In genomic region chr11:62846961-62847654, GRCm38 (mm10) we compare ENCODE assay signal across 8 mouse cellular contexts. TPM values are rescaled to one million over a fixed set of nuclear protein-coding genes. Genes with fewer than 3 reads are reported as not detected.
A peak's percentile ranks its signal among the peaks of the same experiment; 100 is the strongest.
DNase-seq lines count a peak whose midpoint lies in the region; ATAC-seq and TF ChIP-seq lines count a peak whose summit lies in the region.

Gene Fbxw10, plus strand, starts transcription at chr11:62847069.

- no peak for TF ChIP-seq POLR2A in cerebellum, adult 2 months (IDR thresholded peaks at IDR 0.05; ENCODE audit: borderline replicate concordance, insufficient read depth, low read length)

- H3K27ac ChIP-seq in cerebellum, adult 2 months (ENCODE audit: insufficient read depth, low read length): no peak within 1 kb of the TSS
- H3K27ac ChIP-seq in forebrain, embryonic 13.5 days: no peak within 1 kb of the TSS
- H3K27ac ChIP-seq in intestine, embryonic 14.5 days (ENCODE audit: low read depth): peak within 1 kb of the TSS; percentile 51
- no peak within 1 kb of the TSS for H3K27ac ChIP-seq in liver, embryonic 12.5 days
- H3K27ac ChIP-seq in neural tube, embryonic 12.5 days: no peak within 1 kb of the TSS

- H3K4me1 ChIP-seq in cerebellum, adult 2 months (ENCODE audit: control insufficient read depth, insufficient read depth, low read length): no peaks in the 10 kb centered on the region
- no peaks in the 10 kb centered on the region for H3K4me1 ChIP-seq in forebrain, embryonic 13.5 days
- peaks cover 8% of the 10 kb centered on the region for H3K4me1 ChIP-seq in intestine, embryonic 14.5 days (replicated peaks; ENCODE audit: control insufficient read depth, insufficient read depth, low read length)
- peaks cover 13% of the 10 kb centered on the region for H3K4me1 ChIP-seq in liver, embryonic 12.5 days
- H3K4me1 ChIP-seq in neural tube, embryonic 12.5 days: 0 out of 2 replicates have a peak, but pooled peaks cover 4% of the 10 kb centered on the region

- peak within 1 kb of the TSS; percentile 21 for H3K4me3 ChIP-seq in cerebellum, adult 2 months (replicated peaks; ENCODE audit: insufficient read depth, low read depth, low read length)
- no peak within 1 kb of the TSS for H3K4me3 ChIP-seq in forebrain, embryonic 13.5 days
- H3K4me3 ChIP-seq in intestine, embryonic 14.5 days (ENCODE audit: low read depth, low read length): 0 out of 2 replicates have a peak within 1 kb of the TSS, but pooled peaks have one; percentile 1
- no peak within 1 kb of the TSS for H3K4me3 ChIP-seq in liver, embryonic 12.5 days
- no peak within 1 kb of the TSS for H3K4me3 ChIP-seq in neural tube, embryonic 12.5 days

- no peaks in the 10 kb centered on the region for H3K27me3 ChIP-seq in cerebellum, adult 2 months (ENCODE audit: control insufficient read depth, insufficient read depth, low read length)
- H3K27me3 ChIP-seq in forebrain, embryonic 13.5 days: no peaks in the 10 kb centered on the region
- no peaks in the 10 kb centered on the region for H3K27me3 ChIP-seq in intestine, embryonic 14.5 days (replicated peaks; ENCODE audit: control insufficient read depth, insufficient read depth, low read length)
- H3K27me3 ChIP-seq in liver, embryonic 12.5 days (replicated peaks): no peaks in the 10 kb centered on the region
- no peaks in the 10 kb centered on the region for H3K27me3 ChIP-seq in neural tube, embryonic 12.5 days (replicated peaks)

- H3K9me3 ChIP-seq in forebrain, embryonic 13.5 days (replicated peaks): no peaks in the 10 kb centered on the region
- no peaks in the 10 kb centered on the region for H3K9me3 ChIP-seq in intestine, embryonic 14.5 days (ENCODE audit: control insufficient read depth, low read length)
- no peaks in the 10 kb centered on the region for H3K9me3 ChIP-seq in liver, embryonic 12.5 days (replicated peaks)
- H3K9me3 ChIP-seq in neural tube, embryonic 12.5 days: no peaks in the 10 kb centered on the region

- no peak for ATAC-seq in forebrain, embryonic 13.5 days
- ATAC-seq in intestine, embryonic 14.5 days (replicated peaks; ENCODE audit: low FRiP score, low TSS enrichment, low read depth): no peak; the same call in 1 of the 2 replicates
- no peak for ATAC-seq in liver, embryonic 12.5 days
- no peak for ATAC-seq in neural tube, embryonic 12.5 days (ENCODE audit: low FRiP score, low read depth)

- no peak within 1 kb of the TSS for H3K9ac ChIP-seq in forebrain, embryonic 13.5 days
- H3K9ac ChIP-seq in intestine, embryonic 14.5 days (ENCODE audit: low read length): 0 out of 2 replicates have a peak within 1 kb of the TSS, but pooled peaks have one; percentile 20
- H3K9ac ChIP-seq in liver, embryonic 12.5 days: no peak within 1 kb of the TSS
- no peak within 1 kb of the TSS for H3K9ac ChIP-seq in neural tube, embryonic 12.5 days

- H3K4me2 ChIP-seq in forebrain, embryonic 13.5 days: peak within 1 kb of the TSS; percentile 45
- peak within 1 kb of the TSS; percentile 39 for H3K4me2 ChIP-seq in intestine, embryonic 14.5 days (ENCODE audit: low read length)
- H3K4me2 ChIP-seq in liver, embryonic 12.5 days: peak within 1 kb of the TSS; percentile 37; the same call in 1 of the 2 replicates
- peak within 1 kb of the TSS; percentile 45 for H3K4me2 ChIP-seq in neural tube, embryonic 12.5 days (replicated peaks)

- WGBS in cerebellum, adult 2 months: 36% methylated on average over 12 of the region's 12 CpGs
- WGBS in forebrain, embryonic 13.5 days: 30% methylated on average over 12 of the region's 12 CpGs
- 19% methylated on average over 12 of the region's 12 CpGs for WGBS in intestine, embryonic 14.5 days
- 32% methylated on average over 12 of the region's 12 CpGs for WGBS in liver, embryonic 12.5 days (ENCODE audit: insufficient replicate concordance)
- 29% methylated on average over 12 of the region's 12 CpGs for WGBS in neural tube, embryonic 12.5 days

- no peak for TF ChIP-seq CTCF in cerebellum, adult 2 months (IDR thresholded peaks at IDR 0.05; ENCODE audit: borderline replicate concordance, insufficient read depth, low read depth, low read length)

- peak in 1 of 2 experiments; percentile 9 for DNase-seq in cerebellum, adult 2 months
- DNase-seq in cerebellum, adult 9-11 months: no peak
- peak; percentile 48 for DNase-seq in MN1 (ENCODE audit: low spot score)
- DNase-seq in intestine, embryonic 14.5 days (ENCODE audit: low spot score): peak; percentile 64
- no peak for DNase-seq in adrenal gland, postnatal 10 days

- H3K36me3 ChIP-seq in forebrain, embryonic 13.5 days (ENCODE audit: poor library complexity, severe bottlenecking): no peaks in the 10 kb centered on the region
- no peaks in the 10 kb centered on the region for H3K36me3 ChIP-seq in intestine, embryonic 14.5 days (ENCODE audit: control insufficient read depth, insufficient read depth, low read length)
- no peaks in the 10 kb centered on the region for H3K36me3 ChIP-seq in liver, embryonic 12.5 days
- no peaks in the 10 kb centered on the region for H3K36me3 ChIP-seq in neural tube, embryonic 12.5 days

RNA-seq across cellular contexts. Expression of gene Fbxw10, which starts in this region (rescaled TPM):
- 1.8 and 1.9 TPM in 2 replicates for polyA plus RNA-seq in cerebellum, adult 2 months (2012; rRNA removed)
- polyA plus RNA-seq in forebrain, embryonic 13.5 days (2015; fragmentation: Nextera tagmentation; extraction: Ambion mirVana): 0.14 and 0.21 TPM in 2 replicates
- 0.26 and 0.55 TPM in 2 replicates for polyA plus RNA-seq in intestine, embryonic 14.5 days (2014; fragmentation: Nextera tagmentation; extraction: Ambion mirVana)
- polyA plus RNA-seq in liver, embryonic 12.5 days (2016; fragmentation: Nextera tagmentation; extraction: Ambion mirVana): 0.17 and 0.28 TPM in 2 replicates
- 0.74 and 1.0 TPM in 2 replicates for polyA plus RNA-seq in neural tube, embryonic 12.5 days (2016; fragmentation: Nextera tagmentation; extraction: Ambion mirVana)
- total RNA-seq in adrenal gland, postnatal 10 days (2021): under 1 TPM; 0.94 to 0.99 TPM

Comparison
In these comparisons a context has a peak if more than half of its experiments do, and no peak if none do; other contexts are left out.
1. Peak in DNase-seq, H3K4me3 ChIP-seq, H3K27ac ChIP-seq, H3K9ac ChIP-seq and H3K4me2 ChIP-seq in intestine, embryonic 14.5 days; RNA of the gene not detected or under 1 TPM.